Mouse (Mus musculus): ENCODE results near the gene Cntnap1.

DNA sequence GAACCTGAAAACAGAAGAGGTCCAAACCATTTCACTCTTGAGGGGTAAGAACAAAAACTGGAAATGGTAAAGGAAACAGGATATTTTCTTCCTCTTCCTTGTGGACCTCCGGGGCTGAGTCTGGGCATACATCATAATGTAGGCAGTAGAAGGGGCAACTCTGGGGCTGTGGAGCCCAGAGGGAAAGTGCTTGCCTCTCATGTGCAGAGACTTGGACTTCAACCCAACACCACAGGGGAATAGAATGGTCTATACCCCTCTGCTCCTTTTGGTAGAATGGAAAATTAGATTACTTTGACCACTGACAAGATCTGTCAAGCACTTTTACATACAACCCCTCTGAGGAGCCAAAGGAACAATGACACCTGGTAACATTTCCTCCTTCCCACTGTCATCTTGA is 24.8 kb downstream of the Cntnap1 start:
- TF ChIP-seq CTCF (IDR thresholded peaks at IDR 0.05; ENCODE audit: control insufficient read depth, insufficient read depth, insufficient replicate concordance, low read depth, low read length), result no peak
- TF ChIP-seq POLR2A (IDR thresholded peaks at IDR 0.05; ENCODE audit: control insufficient read depth, low read depth, low read length), result no peak
